In genomic region chr3:136426539-136427194, GRCm38 (mm10) we compare ENCODE assay signal across 12 mouse cellular contexts.
DNase-seq lines count a peak whose midpoint lies in the region; ATAC-seq lines count a peak whose summit lies in the region.
"Had no signal": no experiment of that assay in that cellular context is flagged by ENCODE, and none has a peak within 500 bp of the region (broad histone marks: within the 10 kb centered on the region; RNA-seq: fewer than 3 reads in every experiment).

No protein-coding gene starts in this region.

- no peak overlapping the region for H3K4me2 ChIP-seq in midbrain, embryonic 12.5 days (replicated peaks)
- peak overlapping the region; percentile 14; the same call in 1 of the 2 replicates for H3K4me2 ChIP-seq in heart, embryonic 14.5 days (ENCODE audit: low read length)
- H3K4me2 ChIP-seq in liver, embryonic 12.5 days, result no peak overlapping the region
- H3K4me2 ChIP-seq: limb, embryonic 13.5 days; neural tube, embryonic 13.5 days had no signal

- ATAC-seq in midbrain, embryonic 12.5 days (ENCODE audit: low FRiP score, low read depth), result peak; percentile 70
- ATAC-seq in heart, embryonic 14.5 days (ENCODE audit: insufficient number of reproducible peaks, insufficient read depth, low FRiP score, low read depth), result no peak
- ATAC-seq in liver, embryonic 12.5 days, result peak; percentile 49; the same call in 1 of the 2 replicates
- ATAC-seq: intestine, embryonic 16.5 days had no signal

- no peak for DNase-seq in midbrain, embryonic 10.5 days (ENCODE audit: low spot score)
- DNase-seq in telencephalon, adult 2 months (ENCODE audit: low read depth, low spot score), result peak; percentile 16
- DNase-seq in thymus, postnatal 25 days, result no peak
- DNase-seq in limb, embryonic 10.5 days (ENCODE audit: low spot score), result no peak
- DNase-seq: adrenal gland, postnatal 14 days; spleen, adult 18-20 months had no signal

- H3K27me3 ChIP-seq in midbrain, embryonic 12.5 days, result no peaks in the 10 kb centered on the region
- no peaks in the 10 kb centered on the region for H3K27me3 ChIP-seq in midbrain, embryonic 10.5 days (ENCODE audit: low read depth, poor library complexity, severe bottlenecking)
- H3K27me3 ChIP-seq in heart, embryonic 14.5 days (ENCODE audit: control insufficient read depth, insufficient read depth, low read length), result no peaks in the 10 kb centered on the region
- H3K27me3 ChIP-seq in liver, embryonic 12.5 days (replicated peaks), result no peaks in the 10 kb centered on the region
- H3K27me3 ChIP-seq in limb, embryonic 10.5 days (ENCODE audit: low read depth, poor library complexity, severe bottlenecking), result no peaks in the 10 kb centered on the region
- H3K27me3 ChIP-seq: limb, embryonic 13.5 days; neural tube, embryonic 13.5 days had no signal

- no peak overlapping the region for H3K27ac ChIP-seq in midbrain, embryonic 12.5 days (replicated peaks)
- no peak overlapping the region for H3K27ac ChIP-seq in midbrain, embryonic 10.5 days (replicated peaks)
- no peak overlapping the region for H3K27ac ChIP-seq in heart, embryonic 14.5 days (replicated peaks in 1 of 2; ENCODE audit: control insufficient read depth in 1 of 2, insufficient read depth in 1 of 2, low read depth in 2 of 2, low read length in 2 of 2)
- no peak overlapping the region for H3K27ac ChIP-seq in liver, embryonic 12.5 days
- H3K27ac ChIP-seq in limb, embryonic 10.5 days, result no peak overlapping the region
- H3K27ac ChIP-seq: limb, embryonic 13.5 days; neural tube, embryonic 13.5 days had no signal

- no peak overlapping the region for H3K4me3 ChIP-seq in midbrain, embryonic 12.5 days
- no peak overlapping the region for H3K4me3 ChIP-seq in midbrain, embryonic 10.5 days
- H3K4me3 ChIP-seq in heart, embryonic 14.5 days (ENCODE audit: control insufficient read depth in 1 of 2, insufficient read depth in 1 of 2, low read depth in 1 of 2, low read length in 2 of 2), result no peak overlapping the region; a peak in 1 of 4 replicates
- H3K4me3 ChIP-seq in liver, embryonic 12.5 days, result no peak overlapping the region
- H3K4me3 ChIP-seq in limb, embryonic 10.5 days, result no peak overlapping the region
- H3K4me3 ChIP-seq: limb, embryonic 13.5 days; neural tube, embryonic 13.5 days had no signal

- H3K36me3 ChIP-seq in midbrain, embryonic 12.5 days, result no peaks in the 10 kb centered on the region
- no peaks in the 10 kb centered on the region for H3K36me3 ChIP-seq in midbrain, embryonic 10.5 days
- H3K36me3 ChIP-seq in heart, embryonic 14.5 days (ENCODE audit: control insufficient read depth, insufficient read depth, low read length), result no peaks in the 10 kb centered on the region
- H3K36me3 ChIP-seq in liver, embryonic 12.5 days, result no peaks in the 10 kb centered on the region
- no peaks in the 10 kb centered on the region for H3K36me3 ChIP-seq in limb, embryonic 10.5 days
- H3K36me3 ChIP-seq: limb, embryonic 13.5 days; neural tube, embryonic 13.5 days had no signal

- H3K4me1 ChIP-seq in midbrain, embryonic 12.5 days, result no peaks in the 10 kb centered on the region
- H3K4me1 ChIP-seq in midbrain, embryonic 10.5 days, result peaks cover 7% of the 10 kb centered on the region; the same call in 1 of the 2 replicates
- H3K4me1 ChIP-seq in heart, embryonic 14.5 days (ENCODE audit: control insufficient read depth in 2 of 2, insufficient read depth in 2 of 2, low read length in 2 of 2), result no peaks in the 10 kb centered on the region; a peak in 1 of 4 replicates
- no peaks in the 10 kb centered on the region for H3K4me1 ChIP-seq in liver, embryonic 12.5 days
- no peaks in the 10 kb centered on the region for H3K4me1 ChIP-seq in limb, embryonic 10.5 days
- H3K4me1 ChIP-seq: limb, embryonic 13.5 days; neural tube, embryonic 13.5 days had no signal

- H3K9ac ChIP-seq in midbrain, embryonic 12.5 days (replicated peaks), result no peak overlapping the region
- no peak overlapping the region for H3K9ac ChIP-seq in heart, embryonic 14.5 days (ENCODE audit: low read length)
- no peak overlapping the region for H3K9ac ChIP-seq in liver, embryonic 12.5 days
- H3K9ac ChIP-seq: limb, embryonic 13.5 days; neural tube, embryonic 13.5 days had no signal

- 76% methylated on average over 8 of the region's 8 CpGs for WGBS in midbrain, embryonic 12.5 days
- 85% methylated on average over 8 of the region's 8 CpGs for WGBS in midbrain, embryonic 10.5 days
- WGBS in heart, embryonic 14.5 days, result 31% methylated on average over 8 of the region's 8 CpGs
- WGBS in liver, embryonic 12.5 days (ENCODE audit: insufficient replicate concordance), result 30% methylated on average over 8 of the region's 8 CpGs
- WGBS in limb, embryonic 10.5 days, result 77% methylated on average over 8 of the region's 8 CpGs

- no peaks in the 10 kb centered on the region for H3K9me3 ChIP-seq in midbrain, embryonic 12.5 days
- H3K9me3 ChIP-seq in midbrain, embryonic 10.5 days (replicated peaks), result no peaks in the 10 kb centered on the region
- no peaks in the 10 kb centered on the region for H3K9me3 ChIP-seq in heart, embryonic 14.5 days (ENCODE audit: control insufficient read depth, low read length)
- H3K9me3 ChIP-seq in liver, embryonic 12.5 days (replicated peaks), result no peaks in the 10 kb centered on the region
- H3K9me3 ChIP-seq in limb, embryonic 10.5 days (replicated peaks), result no peaks in the 10 kb centered on the region
- H3K9me3 ChIP-seq: limb, embryonic 13.5 days; neural tube, embryonic 13.5 days had no signal
